11 mouse cellular contexts compared by ENCODE assay signal in the genomic region with DNA sequence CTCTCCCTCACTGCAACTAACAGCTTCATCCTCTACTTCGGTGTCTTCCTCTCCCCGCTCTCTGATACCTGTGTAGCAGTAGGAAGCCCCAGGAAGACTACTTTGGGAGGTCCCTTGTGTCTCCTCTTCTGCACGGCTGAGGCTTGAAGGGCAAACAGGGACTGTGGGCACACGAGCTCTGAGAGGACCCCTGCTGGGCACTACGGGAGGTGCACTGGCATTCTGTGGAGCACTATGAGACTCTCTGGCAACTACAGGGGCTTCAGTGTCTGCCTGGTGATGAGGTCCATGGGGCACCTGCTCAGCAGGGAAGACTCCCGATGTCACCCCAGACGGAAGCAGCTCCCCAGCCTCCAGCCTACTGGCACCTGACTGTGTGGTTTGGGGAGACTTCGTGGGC. TPM values are rescaled to one million over a fixed set of nuclear protein-coding genes. Genes with fewer than 3 reads are reported as not detected.
DNase-seq lines count a peak whose midpoint lies in the region; ATAC-seq lines count a peak whose summit lies in the region.
"Had no signal": no experiment of that assay in that cellular context is flagged by ENCODE, and none has a peak within 500 bp of the region (broad histone marks: within the 10 kb centered on the region; RNA-seq: fewer than 3 reads in every experiment).

No protein-coding gene starts in this region.

- H3K27me3 ChIP-seq in kidney, embryonic 15.5 days = no peaks in the 10 kb centered on the region
- H3K27me3 ChIP-seq: neural tube, embryonic 12.5 days had no signal

- WGBS in kidney, embryonic 15.5 days = 90% methylated on average over 8 of the region's 8 CpGs

- H3K4me1 ChIP-seq in kidney, embryonic 15.5 days = no peaks in the 10 kb centered on the region
- H3K4me1 ChIP-seq: neural tube, embryonic 12.5 days had no signal

- no peak overlapping the region for H3K4me3 ChIP-seq in kidney, embryonic 15.5 days (replicated peaks)
- H3K4me3 ChIP-seq: neural tube, embryonic 12.5 days had no signal

- no peak for ATAC-seq in CD4-positive, CD25-positive, alpha-beta regulatory T cell, adult 4 months
- no peak for ATAC-seq in kidney, embryonic 15.5 days (replicated peaks; ENCODE audit: low FRiP score)

- H3K9me3 ChIP-seq in kidney, embryonic 15.5 days (replicated peaks) = no peaks in the 10 kb centered on the region
- H3K9me3 ChIP-seq: neural tube, embryonic 12.5 days had no signal

- peaks cover 100% of the 10 kb centered on the region for H3K36me3 ChIP-seq in kidney, embryonic 15.5 days

- no peak overlapping the region for H3K27ac ChIP-seq in kidney, embryonic 15.5 days
- H3K27ac ChIP-seq: neural tube, embryonic 12.5 days had no signal

- DNase-seq in CD4-positive, CD25-positive, alpha-beta regulatory T cell, adult 2 months (ENCODE audit: low read depth, low spot score) = peak; percentile 22
- peak; percentile 25 for DNase-seq in kidney, postnatal 10 days
- peak; percentile 18 for DNase-seq in thymus, postnatal 25 days
- DNase-seq in thymus, postnatal 10 days (ENCODE audit: low spot score in 2 of 2) = no peak
- peak; percentile 17 to 23 for DNase-seq in thymus, postnatal 36 days
- DNase-seq in neural tube, embryonic 10.5 days (ENCODE audit: extremely low spot score, low spot score) = no peak
- DNase-seq: cerebellum, adult 18-20 months; gastrocnemius, postnatal 14 days had no signal

- H3K9ac ChIP-seq in kidney, embryonic 15.5 days = no peak overlapping the region
- H3K9ac ChIP-seq: neural tube, embryonic 12.5 days had no signal

- no peak overlapping the region for H3K4me2 ChIP-seq in kidney, embryonic 15.5 days
- H3K4me2 ChIP-seq: neural tube, embryonic 12.5 days had no signal

RNA-seq across cellular contexts. Expression of gene Ice1, which starts 32.7 kb away (rescaled TPM):
- 10 to 100 TPM; 18.1 to 25.7 TPM for polyA plus RNA-seq in CD4-positive, CD25-positive, alpha-beta regulatory T cell, adult 4 months (2017; shearing (Covaris generic))
- polyA plus RNA-seq in kidney, embryonic 15.5 days (2015; fragmentation: Nextera tagmentation; extraction: Ambion mirVana) = 18.2 and 19.9 TPM in 2 replicates

Comparison
In these comparisons a context has a peak if more than half of its experiments do, and no peak if none do; other contexts are left out.
1. DNase-seq: peak in CD4-positive, CD25-positive, alpha-beta regulatory T cell, adult 2 months (single experiment), kidney, postnatal 10 days (single experiment), thymus, postnatal 25 days (single experiment) and thymus, postnatal 36 days (2 of 2); none in thymus, postnatal 10 days (0 of 2) and neural tube, embryonic 10.5 days (single experiment).